Mouse (Mus musculus): Measurements from ENCODE around the gene Ntn4.
"Not testable (repeated sequence)": the region's sequence is repeated elsewhere in the genome, so short reads cannot be mapped to it uniquely, and the experiment has no call there.

Ntn4 gene

GRCm38 (mm10) chr10:93685416-93685815 is 44.9 kb downstream of the Ntn4 start:
- DNase-seq: not testable (repeated sequence)

GRCm38 (mm10) chr10:93686579-93686978 is 46.1 kb downstream of the Ntn4 start:
- DNase-seq: no peak

GRCm38 (mm10) chr10:93687781-93688180 is 47.3 kb downstream of the Ntn4 start:
- no peak for DNase-seq

DNA sequence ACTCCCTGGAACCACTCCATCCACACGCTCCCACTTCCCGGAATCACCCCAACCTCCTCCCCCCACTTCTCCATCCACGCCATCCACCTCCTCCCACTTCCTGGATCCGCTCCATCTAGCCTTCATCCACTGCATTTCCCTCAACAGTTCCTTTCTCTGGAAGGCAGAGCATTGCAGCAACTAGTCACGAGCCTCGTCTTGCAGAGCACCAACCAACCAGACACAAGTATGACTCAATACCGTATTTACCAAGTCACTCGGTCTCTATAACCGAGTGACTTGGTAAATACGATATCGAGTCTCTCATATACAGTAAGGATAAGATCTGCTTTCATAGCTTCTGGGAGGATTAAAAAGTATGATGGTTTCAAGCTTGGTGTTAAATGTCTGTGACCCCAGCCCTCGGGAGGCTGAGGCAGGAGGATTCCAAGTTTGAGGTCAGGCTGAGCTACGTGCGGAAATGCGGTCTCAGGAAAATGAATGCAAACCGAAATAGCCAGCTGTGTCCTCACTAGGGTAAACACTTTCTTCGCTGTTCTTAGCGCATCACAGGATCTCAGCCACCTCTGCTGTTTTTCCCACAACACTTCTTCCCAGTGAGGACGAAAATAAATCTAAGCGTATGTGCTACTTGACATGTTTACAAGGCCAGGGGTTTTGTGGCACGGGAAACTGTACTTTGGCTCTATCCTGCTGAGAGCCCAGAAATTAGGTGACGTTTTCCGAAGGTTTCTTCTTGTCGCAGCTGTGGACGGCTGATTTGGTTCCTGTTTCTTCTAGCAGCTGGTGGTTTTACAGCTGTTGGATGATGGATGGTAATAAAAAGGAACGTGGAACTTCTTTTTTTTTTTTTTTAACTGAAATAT is 48.1 kb downstream of the Ntn4 start:
- DNase-seq: no peak

GRCm38 (mm10) chr10:93691344-93691743 is 50.9 kb downstream of the Ntn4 start:
- no peak for DNase-seq

DNA sequence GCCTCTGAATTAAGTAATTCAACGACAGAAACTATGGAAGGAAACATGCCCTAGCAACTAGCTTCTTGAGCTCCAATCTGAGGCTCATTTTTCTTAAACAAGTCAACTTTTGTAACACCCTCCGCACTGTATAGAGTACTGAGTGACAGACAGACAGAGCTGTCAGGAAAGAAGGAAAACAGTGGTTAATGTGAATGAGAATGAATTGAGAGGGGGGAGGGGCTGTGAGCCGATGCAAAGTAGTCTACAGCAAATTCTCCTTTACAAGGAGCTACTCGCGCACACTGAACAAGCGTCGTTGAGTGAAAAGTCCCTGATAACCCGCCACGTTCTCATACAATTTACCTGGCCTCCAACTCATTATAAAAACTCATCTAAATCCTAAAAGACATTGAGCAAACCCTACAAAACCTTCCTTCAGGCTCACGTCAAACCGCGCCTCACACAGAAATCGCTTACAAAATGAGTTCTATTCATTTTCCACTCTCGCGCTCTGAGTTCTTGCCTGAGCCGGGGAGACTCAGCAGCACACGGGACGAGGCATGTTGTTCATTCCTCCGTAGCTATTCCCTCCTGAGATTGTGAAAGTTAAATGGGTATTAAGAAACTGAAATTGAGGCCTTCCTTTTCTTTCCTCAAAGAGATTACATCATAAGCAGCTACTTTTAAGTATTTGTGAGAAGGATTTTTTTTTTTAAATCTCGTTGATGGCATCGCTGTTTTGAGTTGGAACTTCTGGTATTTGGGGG is 54.7 kb downstream of the Ntn4 start:
- DNase-seq: no peak

DNA sequence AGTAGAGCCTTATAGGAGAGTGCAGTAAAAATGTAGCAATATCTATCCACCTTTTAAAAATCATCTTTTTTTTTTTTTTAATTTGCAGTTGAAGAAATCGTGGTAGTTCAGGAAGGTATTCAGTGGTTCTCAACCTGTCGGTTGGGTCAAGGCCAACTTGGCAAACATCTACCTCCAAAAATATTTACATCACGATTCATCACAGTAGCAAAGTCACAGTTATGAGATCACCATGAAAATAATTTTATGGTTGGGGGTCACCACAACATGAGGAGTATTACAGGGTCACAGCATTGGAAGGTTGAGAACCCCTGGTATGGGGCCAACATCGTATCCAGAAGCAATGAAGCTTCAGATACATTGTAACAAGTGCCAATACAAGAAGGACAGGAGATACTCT is 55.5 kb downstream of the Ntn4 start:
- no peak for DNase-seq

GRCm38 (mm10) chr10:93697866-93698483 is 57.5 kb downstream of the Ntn4 start:
- DNase-seq: no peak

GRCm38 (mm10) chr10:93699689-93700478 is 59.4 kb downstream of the Ntn4 start:
- DNase-seq: no peak

DNA sequence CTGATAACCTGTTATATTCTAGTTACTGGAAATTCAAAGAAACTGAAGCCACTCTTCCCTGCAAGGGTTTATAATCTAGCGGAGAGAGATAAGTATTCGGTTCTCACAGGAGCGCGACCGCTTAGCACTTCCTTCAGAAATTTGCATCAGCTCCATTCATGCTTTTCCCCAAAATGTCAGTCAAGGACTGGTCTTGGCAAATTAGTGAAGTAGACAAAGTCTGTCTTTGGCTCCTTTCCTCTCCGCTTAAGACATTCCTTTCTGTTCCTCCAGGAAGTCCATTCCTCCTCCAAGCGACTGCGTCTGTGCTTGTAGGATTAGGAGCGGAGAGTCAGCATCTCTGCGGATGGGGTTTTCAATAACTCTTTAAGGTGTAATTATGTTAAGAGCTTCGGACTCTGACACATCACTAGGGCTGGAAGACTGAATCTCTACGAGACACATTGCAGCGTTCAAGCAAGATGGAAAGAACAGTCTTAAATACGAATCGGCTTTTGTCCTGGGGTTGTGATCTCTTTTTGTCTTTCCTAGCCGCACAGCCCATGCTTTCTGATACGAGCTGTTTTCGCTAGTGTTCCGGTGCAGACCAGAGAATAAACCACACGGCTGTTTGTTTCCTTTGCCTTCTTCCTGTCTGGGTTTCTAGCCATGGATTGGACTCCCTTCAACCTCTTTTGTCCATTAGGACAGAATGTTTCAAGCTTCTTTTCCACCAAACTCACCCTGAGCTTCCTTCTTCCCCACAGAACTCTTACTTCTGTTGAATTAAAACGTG is 60.3 kb downstream of the Ntn4 start:
- DNase-seq: no peak

- no peak for DNase-seq
These were observed 63.5 kb downstream of the Ntn4 start for GRCm38 (mm10) chr10:93703946-93704345.

GRCm38 (mm10) chr10:93707149-93708075 is 66.9 kb downstream of the Ntn4 start:
- no peak for DNase-seq

- no peak for DNase-seq
These were observed 67.6 kb downstream of the Ntn4 start for GRCm38 (mm10) chr10:93708076-93708473.

DNA sequence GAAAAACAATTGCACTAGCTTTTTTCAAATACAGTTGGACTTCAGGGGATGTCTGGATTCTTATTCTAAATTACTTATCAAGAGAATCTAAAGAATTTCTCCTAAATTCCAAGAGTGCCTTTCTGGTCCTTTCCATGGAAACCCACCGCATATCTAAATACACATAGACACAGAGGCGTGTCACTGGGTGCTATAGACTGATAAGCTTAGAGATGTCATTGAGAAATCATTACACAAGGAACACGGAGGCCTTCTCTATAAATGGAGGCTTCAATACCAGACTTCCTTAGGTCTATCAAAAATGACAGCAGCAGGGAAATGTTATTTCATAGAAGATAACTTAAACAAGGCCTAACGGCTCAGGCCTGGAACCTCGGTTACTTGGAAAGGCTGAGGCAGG is 68.0 kb downstream of the Ntn4 start:
- DNase-seq: no peak

- DNase-seq: no peak
These were observed 69.1 kb downstream of the Ntn4 start for GRCm38 (mm10) chr10:93709536-93709935.

DNA sequence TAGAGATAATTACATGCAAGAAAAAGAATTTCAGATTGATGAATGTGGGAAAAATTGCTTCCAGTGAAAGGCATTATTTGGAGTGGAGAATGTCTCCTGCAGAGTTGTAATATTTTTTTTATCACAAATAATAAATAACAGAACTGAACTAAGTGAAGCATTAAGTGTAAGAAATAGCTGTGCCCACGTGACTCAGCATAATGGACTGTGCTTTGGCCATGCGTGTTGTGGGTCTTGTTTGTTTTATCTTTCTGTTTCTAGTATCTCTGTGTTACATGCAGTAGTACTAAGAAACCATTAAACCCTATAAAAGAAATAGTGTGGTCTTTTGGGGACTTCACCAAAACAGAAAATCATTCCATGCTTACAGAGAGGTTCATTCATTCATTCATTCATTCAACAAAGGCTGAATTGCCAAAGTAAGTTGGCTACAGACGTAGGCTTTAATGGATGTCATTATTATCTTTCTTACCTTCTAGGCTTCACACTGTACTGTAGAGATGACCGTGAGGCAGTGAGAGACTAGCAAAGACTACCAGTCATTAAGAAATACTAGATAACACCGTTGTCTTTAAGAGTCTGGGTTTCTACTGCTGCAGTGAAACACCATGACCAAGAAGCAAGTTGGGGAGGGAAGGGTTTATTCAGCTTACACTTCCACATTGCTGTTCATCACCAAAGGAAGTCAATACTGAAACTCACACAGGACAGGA is 81.3 kb downstream of the Ntn4 start:
- no peak for DNase-seq

- no peak for DNase-seq
These were observed 83.6 kb downstream of the Ntn4 start for GRCm38 (mm10) chr10:93723942-93724542.

DNA sequence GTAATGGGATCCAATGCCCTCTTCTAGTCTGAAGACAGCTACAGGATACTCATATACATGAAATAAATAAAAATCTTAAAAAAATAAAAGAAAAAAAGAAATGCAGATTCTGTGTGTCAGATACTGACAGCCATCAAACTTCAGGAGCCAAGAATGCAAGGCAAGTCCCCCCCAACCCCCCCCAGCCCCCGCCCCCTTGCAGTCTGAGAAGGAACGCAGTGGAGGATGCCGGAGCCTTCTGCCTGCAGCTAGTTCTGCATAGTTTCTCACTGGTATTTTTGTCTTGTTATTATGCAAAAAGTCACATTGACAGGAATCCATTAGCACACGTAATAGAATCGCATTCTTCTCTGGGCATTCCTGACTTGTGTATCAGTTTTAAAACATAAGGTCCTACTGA is 87.7 kb downstream of the Ntn4 start:
- no peak for DNase-seq

DNA sequence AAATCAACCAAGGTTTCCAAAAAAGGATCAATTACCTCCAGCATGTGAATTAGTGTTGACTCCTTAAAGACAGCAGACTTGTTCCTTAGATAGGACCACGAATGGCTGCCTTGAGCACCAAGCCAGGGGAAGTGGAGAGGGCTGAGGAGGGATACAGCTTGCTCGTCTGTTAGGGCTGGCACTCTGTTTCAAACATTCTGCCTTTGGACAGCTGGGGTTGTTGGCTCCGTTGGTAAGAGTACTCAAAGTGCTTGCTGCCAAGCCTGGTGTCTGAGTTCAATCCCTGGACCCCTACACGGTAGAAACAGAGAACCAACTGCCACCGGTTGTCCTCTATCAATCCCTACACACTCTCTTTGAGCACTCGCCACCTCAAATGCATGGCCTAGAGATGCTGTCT is 90.0 kb downstream of the Ntn4 start:
- DNase-seq: no peak

DNA sequence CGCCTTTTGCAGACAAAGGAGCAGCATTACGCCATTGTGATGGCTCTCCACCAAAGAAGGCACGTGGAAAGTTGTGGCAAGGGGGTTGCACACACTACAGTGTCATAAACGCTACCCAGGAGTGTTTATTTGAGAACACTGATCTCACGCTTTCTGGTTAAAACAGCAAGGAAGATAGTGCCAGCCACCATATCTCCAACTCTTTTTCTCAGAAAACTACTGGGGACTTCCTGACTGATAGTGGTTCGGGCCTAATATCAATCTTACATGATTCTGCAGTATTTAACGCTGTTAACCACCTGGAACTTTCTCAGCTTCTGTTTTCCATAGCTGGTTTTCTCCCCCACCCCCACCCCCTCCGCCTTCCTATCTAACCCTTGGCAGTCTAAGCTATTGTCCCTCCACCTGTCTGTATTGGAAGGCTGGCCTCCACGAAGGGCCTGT is 90.8 kb downstream of the Ntn4 start:
- DNase-seq: no peak

Data from right cerebral cortex, postnatal 25 days (tissue).